ENCODE assay signal across 9 mouse cellular contexts in genomic region chr9:103692699-103693098, GRCm38 (mm10).
DNase-seq lines count a peak whose midpoint lies in the region; ATAC-seq lines count a peak whose summit lies in the region.
"Had no signal": no experiment of that assay in that cellular context is flagged by ENCODE, and none has a peak within 500 bp of the region (broad histone marks: within the 10 kb centered on the region; RNA-seq: fewer than 3 reads in every experiment).

No protein-coding gene starts in this region.

- H3K9me3 ChIP-seq in heart, embryonic 11.5 days (replicated peaks; ENCODE audit: control insufficient read depth, low read length): 0 out of 2 replicates have a peak, but pooled peaks cover 2% of the 10 kb centered on the region
- peaks cover 5% of the 10 kb centered on the region; the same call in 1 of the 2 replicates for H3K9me3 ChIP-seq in embryonic facial prominence, embryonic 12.5 days
- no peaks in the 10 kb centered on the region for H3K9me3 ChIP-seq in limb, embryonic 15.5 days
- H3K9me3 ChIP-seq in intestine, embryonic 15.5 days: no peaks in the 10 kb centered on the region

- no peak for DNase-seq in heart, postnatal 14 days
- peak; percentile 42 for DNase-seq in hindlimb bud, embryonic 11.5 days (ENCODE audit: extremely low spot score, low read depth, low spot score)
- DNase-seq in kidney, postnatal 14 days: no peak

- no peak overlapping the region for H3K9ac ChIP-seq in heart, embryonic 11.5 days (ENCODE audit: low read depth, low read length)
- no peak overlapping the region for H3K9ac ChIP-seq in embryonic facial prominence, embryonic 12.5 days
- H3K9ac ChIP-seq in limb, embryonic 15.5 days: no peak overlapping the region
- no peak overlapping the region for H3K9ac ChIP-seq in intestine, embryonic 15.5 days

- no peak overlapping the region for H3K4me2 ChIP-seq in heart, embryonic 11.5 days
- no peak overlapping the region for H3K4me2 ChIP-seq in embryonic facial prominence, embryonic 12.5 days (replicated peaks)
- H3K4me2 ChIP-seq in limb, embryonic 15.5 days: no peak overlapping the region; the same call in 1 of the 2 replicates
- no peak overlapping the region for H3K4me2 ChIP-seq in intestine, embryonic 15.5 days (replicated peaks)

- H3K27ac ChIP-seq in heart, embryonic 11.5 days (ENCODE audit: low read depth, low read length): peak overlapping the region; percentile 66
- H3K27ac ChIP-seq in embryonic facial prominence, embryonic 12.5 days: peak overlapping the region; percentile 41; the same call in 1 of the 2 replicates
- H3K27ac ChIP-seq in limb, embryonic 15.5 days: no peak overlapping the region
- H3K27ac ChIP-seq in intestine, embryonic 15.5 days: no peak overlapping the region

- H3K36me3 ChIP-seq in heart, embryonic 11.5 days (ENCODE audit: control insufficient read depth, insufficient read depth, low read length): no peaks in the 10 kb centered on the region
- no peaks in the 10 kb centered on the region for H3K36me3 ChIP-seq in embryonic facial prominence, embryonic 12.5 days
- no peaks in the 10 kb centered on the region for H3K36me3 ChIP-seq in limb, embryonic 15.5 days
- no peaks in the 10 kb centered on the region for H3K36me3 ChIP-seq in intestine, embryonic 15.5 days

- ATAC-seq in heart, embryonic 11.5 days (replicated peaks; ENCODE audit: insufficient number of reproducible peaks, low FRiP score, low TSS enrichment): no peak
- ATAC-seq in embryonic facial prominence, embryonic 12.5 days (ENCODE audit: insufficient number of reproducible peaks, insufficient read depth, low FRiP score, low TSS enrichment): peak; percentile 83; the same call in 1 of the 2 replicates
- peak; percentile 63; the same call in 1 of the 2 replicates for ATAC-seq in limb, embryonic 15.5 days (ENCODE audit: insufficient number of reproducible peaks, low FRiP score, low TSS enrichment, low read depth)
- ATAC-seq in CD4-positive, CD25-positive, alpha-beta regulatory T cell, adult 4 months: no peak
- no peak for ATAC-seq in intestine, embryonic 15.5 days

- H3K4me3 ChIP-seq in heart, embryonic 11.5 days (ENCODE audit: low read depth, low read length): no peak overlapping the region
- H3K4me3 ChIP-seq in embryonic facial prominence, embryonic 12.5 days: no peak overlapping the region
- H3K4me3 ChIP-seq in limb, embryonic 15.5 days: no peak overlapping the region
- no peak overlapping the region for H3K4me3 ChIP-seq in intestine, embryonic 15.5 days (replicated peaks)
- H3K4me3 ChIP-seq: megakaryocyte, embryonic 14.5 days had no signal

- 39% methylated on average over 4 of the region's 4 CpGs for WGBS in heart, embryonic 11.5 days (ENCODE audit: insufficient replicate concordance)
- 20% methylated on average over 4 of the region's 4 CpGs for WGBS in embryonic facial prominence, embryonic 12.5 days
- WGBS in limb, embryonic 15.5 days: 21% methylated on average over 4 of the region's 4 CpGs
- WGBS in intestine, embryonic 15.5 days: 31% methylated on average over 4 of the region's 4 CpGs

- H3K27me3 ChIP-seq in heart, embryonic 11.5 days (ENCODE audit: control insufficient read depth, insufficient read depth, low read length): no peaks in the 10 kb centered on the region
- no peaks in the 10 kb centered on the region for H3K27me3 ChIP-seq in embryonic facial prominence, embryonic 12.5 days
- no peaks in the 10 kb centered on the region for H3K27me3 ChIP-seq in limb, embryonic 15.5 days
- H3K27me3 ChIP-seq in intestine, embryonic 15.5 days (replicated peaks): no peaks in the 10 kb centered on the region
- H3K27me3 ChIP-seq: megakaryocyte, embryonic 14.5 days had no signal

- intact Hi-C loops in heart, postnatal 14 days (cut with DNase I): no loop called here

- peaks cover 57% of the 10 kb centered on the region for H3K4me1 ChIP-seq in heart, embryonic 11.5 days (ENCODE audit: control insufficient read depth, insufficient read depth, low read length)
- peaks cover 19% of the 10 kb centered on the region for H3K4me1 ChIP-seq in embryonic facial prominence, embryonic 12.5 days
- H3K4me1 ChIP-seq in limb, embryonic 15.5 days: peaks cover 8% of the 10 kb centered on the region
- H3K4me1 ChIP-seq in intestine, embryonic 15.5 days (replicated peaks): no peaks in the 10 kb centered on the region
- H3K4me1 ChIP-seq: megakaryocyte, embryonic 14.5 days had no signal

Comparison
In these comparisons a context has a peak if more than half of its experiments do, and no peak if none do; other contexts are left out.
1. ATAC-seq: peak in embryonic facial prominence, embryonic 12.5 days (single experiment) and limb, embryonic 15.5 days (single experiment); none in heart, embryonic 11.5 days (single experiment), CD4-positive, CD25-positive, alpha-beta regulatory T cell, adult 4 months (single experiment) and intestine, embryonic 15.5 days (single experiment).
2. H3K27ac ChIP-seq: peak in heart, embryonic 11.5 days (single experiment) and embryonic facial prominence, embryonic 12.5 days (single experiment); none in limb, embryonic 15.5 days (single experiment) and intestine, embryonic 15.5 days (single experiment).